10 mouse cellular contexts compared by ENCODE assay signal in genomic region chr9:37539170-37540025, GRCm38 (mm10). TPM values are rescaled to one million over a fixed set of nuclear protein-coding genes. Genes with fewer than 3 reads are reported as not detected.
DNase-seq lines count a peak whose midpoint lies in the region; ATAC-seq and TF ChIP-seq lines count a peak whose summit lies in the region.
"Had no signal": no experiment of that assay in that cellular context is flagged by ENCODE, and none has a peak within 500 bp of the region (broad histone marks: within the 10 kb centered on the region; RNA-seq: fewer than 3 reads in every experiment).

Gene Vsig2, plus strand, starts transcription at chr9:37539255.

- no peak for TF ChIP-seq CTCF in bone marrow, adult 2 months (IDR thresholded peaks at IDR 0.05; ENCODE audit: control insufficient read depth, insufficient read depth, low read length)
- 0 out of 2 replicates have a peak, but pooled peaks have one; percentile 16 for TF ChIP-seq CTCF in olfactory bulb, adult 2 months (IDR thresholded peaks at IDR 0.05; ENCODE audit: insufficient read depth, low read depth, low read length)

- H3K4me2 ChIP-seq in liver, embryonic 11.5 days: no peak within 1 kb of the TSS
- no peak within 1 kb of the TSS for H3K4me2 ChIP-seq in liver, embryonic 12.5 days

- no peak within 1 kb of the TSS for H3K27ac ChIP-seq in liver, embryonic 11.5 days (ENCODE audit: low read depth, low read length)
- H3K27ac ChIP-seq in liver, embryonic 12.5 days: no peak within 1 kb of the TSS
- no peak within 1 kb of the TSS; the same call in 1 of the 2 replicates for H3K27ac ChIP-seq in bone marrow, adult 2 months (ENCODE audit: control insufficient read depth, insufficient read depth, low read depth, low read length, poor library complexity)
- H3K27ac ChIP-seq in olfactory bulb, adult 2 months (ENCODE audit: insufficient read depth, low read depth, low read length): no peak within 1 kb of the TSS

- 0 out of 2 replicates have a peak, but pooled peaks have one; percentile 12 for TF ChIP-seq POLR2A in bone marrow, adult 2 months (IDR thresholded peaks at IDR 0.05; ENCODE audit: borderline replicate concordance, control insufficient read depth, low read depth, low read length)
- TF ChIP-seq POLR2A in olfactory bulb, adult 2 months (IDR thresholded peaks at IDR 0.05; ENCODE audit: insufficient read depth, low read depth, low read length): no peak

- H3K9ac ChIP-seq in liver, embryonic 11.5 days (ENCODE audit: low read depth, low read length): no peak within 1 kb of the TSS
- H3K9ac ChIP-seq in liver, embryonic 12.5 days: no peak within 1 kb of the TSS

- H3K36me3 ChIP-seq in liver, embryonic 11.5 days (ENCODE audit: control insufficient read depth, insufficient read depth, low read length): no peaks in the 10 kb centered on the region
- H3K36me3 ChIP-seq in liver, embryonic 12.5 days: no peaks in the 10 kb centered on the region

- no peaks in the 10 kb centered on the region for H3K27me3 ChIP-seq in liver, embryonic 11.5 days (replicated peaks; ENCODE audit: control insufficient read depth, insufficient read depth, low read length)
- H3K27me3 ChIP-seq in liver, embryonic 12.5 days (replicated peaks): peaks cover 42% of the 10 kb centered on the region; the same call in 1 of the 2 replicates

- ATAC-seq in liver, embryonic 11.5 days (replicated peaks; ENCODE audit: low FRiP score): no peak
- ATAC-seq in liver, embryonic 12.5 days: no peak

- peaks cover 5% of the 10 kb centered on the region; the same call in 1 of the 2 replicates for H3K4me1 ChIP-seq in liver, embryonic 11.5 days (replicated peaks; ENCODE audit: control insufficient read depth, insufficient read depth, low read length)
- peaks cover 5% of the 10 kb centered on the region for H3K4me1 ChIP-seq in liver, embryonic 12.5 days
- no peaks in the 10 kb centered on the region for H3K4me1 ChIP-seq in bone marrow, adult 2 months (ENCODE audit: control insufficient read depth, insufficient read depth, low read length)
- peaks cover 5% of the 10 kb centered on the region for H3K4me1 ChIP-seq in olfactory bulb, adult 2 months (ENCODE audit: control insufficient read depth, insufficient read depth, low read length)

- 53% methylated on average over 23 of the region's 23 CpGs for WGBS in liver, embryonic 11.5 days
- WGBS in liver, embryonic 12.5 days (ENCODE audit: insufficient replicate concordance): 61% methylated on average over 23 of the region's 23 CpGs
- 82% methylated on average over 23 of the region's 23 CpGs for WGBS in bone marrow, adult 2 months
- WGBS in olfactory bulb, adult 2 months: 75% methylated on average over 23 of the region's 23 CpGs

- DNase-seq in heart, adult 11 months: peak; percentile 90
- no peak for DNase-seq in heart, postnatal 25 days (ENCODE audit: low spot score)
- peak; percentile 31 for DNase-seq in liver, embryonic 11.5 days (ENCODE audit: low spot score)
- DNase-seq in thymus, postnatal 0 days (ENCODE audit: low spot score): no peak
- DNase-seq in gastrocnemius, postnatal 36 days: no peak
- DNase-seq: gastrocnemius, postnatal 14 days; kidney, postnatal 14 days had no signal

- H3K9me3 ChIP-seq in liver, embryonic 11.5 days (ENCODE audit: control insufficient read depth, low read length): no peaks in the 10 kb centered on the region
- no peaks in the 10 kb centered on the region for H3K9me3 ChIP-seq in liver, embryonic 12.5 days (replicated peaks)

- intact Hi-C loops in heart, postnatal 25 days (cut with DNase I): no loop called here
- intact Hi-C loops in gastrocnemius, postnatal 36 days (cut with DNase I): loop anchor here (10.0 kb wide), 1 partner anchor 105 kb away; the partner anchor contains the start of gene Robo3

- H3K4me3 ChIP-seq in liver, embryonic 11.5 days (ENCODE audit: low read depth, low read length): no peak within 1 kb of the TSS
- no peak within 1 kb of the TSS for H3K4me3 ChIP-seq in liver, embryonic 12.5 days
- no peak within 1 kb of the TSS for H3K4me3 ChIP-seq in bone marrow, adult 2 months (replicated peaks; ENCODE audit: control insufficient read depth, low read depth, low read length)
- H3K4me3 ChIP-seq in olfactory bulb, adult 2 months (ENCODE audit: insufficient read depth, low read depth, low read length): no peak within 1 kb of the TSS

RNA-seq across cellular contexts. Expression of gene Vsig2, which starts in this region (rescaled TPM):
- 1 to 10 TPM; 4.1 to 4.7 TPM for total RNA-seq in heart, postnatal 25 days (2021)
- 0.66 and 1.5 TPM in 2 replicates for polyA plus RNA-seq in liver, embryonic 11.5 days (2014; fragmentation: Nextera tagmentation; extraction: Ambion mirVana)
- polyA plus RNA-seq in liver, embryonic 12.5 days (2016; fragmentation: Nextera tagmentation; extraction: Ambion mirVana): 0.29 and 0.76 TPM in 2 replicates
- polyA plus RNA-seq in bone marrow, adult 2 months (2011; ENCODE audit: insufficient read depth, insufficient read length, low replicate concordance, missing spikeins): 4.0 and 12.2 TPM in 2 replicates
- not detected in 2 replicates for polyA plus RNA-seq in olfactory bulb, adult 2 months (2012; ENCODE audit: insufficient read depth, insufficient read length, low replicate concordance, missing spikeins)
- polyA plus RNA-seq in thymus, postnatal 0 days (2015; fragmentation: Nextera tagmentation; extraction: Ambion mirVana): 0.95 and 1.1 TPM in 2 replicates
- 1 to 10 TPM; 1.8 to 3.6 TPM for total RNA-seq in gastrocnemius, postnatal 36 days (2021)

Comparison
In these comparisons a context has a peak if more than half of its experiments do, and no peak if none do; other contexts are left out.
1. DNase-seq: peak in heart, adult 11 months (single experiment) and liver, embryonic 11.5 days (single experiment); none in heart, postnatal 25 days (single experiment), thymus, postnatal 0 days (single experiment) and gastrocnemius, postnatal 36 days (0 of 2).